Mouse (Mus musculus): ENCODE measurements around the gene Tst. TPM values are rescaled to one million over a fixed set of nuclear protein-coding genes. Genes with fewer than 3 reads are reported as not detected.

The Tst gene
- 11.1 and 12.4 TPM in 2 replicates for polyA plus RNA-seq (2012; rRNA removed)

DNA sequence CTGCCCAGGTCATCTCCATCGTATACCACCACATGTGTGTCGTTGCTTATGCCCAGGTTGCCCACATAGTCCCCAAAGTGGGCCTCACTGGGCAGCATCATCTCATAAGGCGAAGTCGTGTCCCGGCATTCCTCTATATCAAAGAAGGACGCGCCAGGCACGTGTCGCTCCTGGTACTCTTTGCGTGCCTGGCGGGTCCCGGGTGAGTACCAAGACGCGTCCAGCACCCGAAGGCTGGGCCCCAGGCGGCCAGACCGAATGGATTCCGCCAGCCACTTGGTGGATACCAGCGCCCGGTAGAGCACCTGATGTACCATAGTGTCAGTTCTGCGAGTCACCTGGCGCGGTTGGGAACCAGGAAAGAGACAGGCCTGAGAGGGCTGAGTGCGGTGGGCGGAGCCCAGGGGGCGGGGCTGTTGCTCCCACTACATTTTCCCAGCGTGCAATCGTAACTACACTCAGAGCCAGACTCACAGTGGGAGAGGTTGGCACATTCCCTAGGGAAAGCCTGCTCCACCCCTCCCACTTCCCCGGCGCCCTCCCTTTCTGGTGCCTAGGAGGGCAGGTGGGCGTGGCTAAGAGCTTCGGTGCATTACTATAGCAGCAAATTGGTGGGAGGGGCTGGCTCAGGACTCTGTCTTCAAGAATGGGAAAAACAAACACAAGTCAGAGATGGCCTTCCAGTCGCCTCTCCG is at the start of gene Tst:
Tst (minus strand) TSS at position 391 of the 695 bp plus-strand sequence.

DNA sequence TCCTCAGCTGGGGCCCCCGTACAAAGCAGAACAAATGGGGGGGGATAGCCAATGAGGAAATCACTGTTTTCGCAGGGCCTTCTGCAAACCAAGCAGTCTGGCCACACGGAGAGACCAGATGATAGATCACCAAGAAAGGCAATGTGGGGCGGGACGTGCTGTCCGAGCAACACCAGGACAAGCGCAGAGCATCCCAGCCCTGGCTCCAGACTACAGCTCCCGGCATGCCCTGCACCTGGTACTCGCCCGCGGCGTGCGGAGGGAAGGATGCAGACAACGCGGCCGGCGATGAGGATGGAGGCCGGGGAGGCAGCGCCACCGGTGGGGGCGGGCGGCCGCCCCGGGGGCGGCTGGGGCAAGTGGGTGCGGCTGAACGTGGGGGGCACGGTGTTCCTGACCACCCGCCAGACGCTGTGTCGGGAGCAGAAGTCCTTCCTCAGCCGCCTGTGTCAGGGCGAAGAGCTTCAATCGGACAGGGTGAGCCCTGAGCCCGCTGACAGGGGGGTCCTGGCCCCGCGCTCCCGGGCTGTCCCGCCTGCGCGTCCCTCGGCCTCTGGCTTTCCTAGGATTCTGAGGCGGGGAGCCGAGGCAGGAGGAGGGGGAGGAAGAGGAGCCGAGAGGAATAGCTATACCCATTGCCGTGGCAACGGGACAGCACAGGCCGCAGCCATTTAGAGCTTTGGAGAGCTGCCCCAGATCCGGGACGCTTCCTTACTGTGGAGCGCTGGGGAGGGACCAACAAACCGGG is 22.9 kb upstream of the Tst start, which contains the start of gene Kctd17:
Kctd17 (plus strand) TSS at position 174 of the 748 bp plus-strand sequence.

DNA sequence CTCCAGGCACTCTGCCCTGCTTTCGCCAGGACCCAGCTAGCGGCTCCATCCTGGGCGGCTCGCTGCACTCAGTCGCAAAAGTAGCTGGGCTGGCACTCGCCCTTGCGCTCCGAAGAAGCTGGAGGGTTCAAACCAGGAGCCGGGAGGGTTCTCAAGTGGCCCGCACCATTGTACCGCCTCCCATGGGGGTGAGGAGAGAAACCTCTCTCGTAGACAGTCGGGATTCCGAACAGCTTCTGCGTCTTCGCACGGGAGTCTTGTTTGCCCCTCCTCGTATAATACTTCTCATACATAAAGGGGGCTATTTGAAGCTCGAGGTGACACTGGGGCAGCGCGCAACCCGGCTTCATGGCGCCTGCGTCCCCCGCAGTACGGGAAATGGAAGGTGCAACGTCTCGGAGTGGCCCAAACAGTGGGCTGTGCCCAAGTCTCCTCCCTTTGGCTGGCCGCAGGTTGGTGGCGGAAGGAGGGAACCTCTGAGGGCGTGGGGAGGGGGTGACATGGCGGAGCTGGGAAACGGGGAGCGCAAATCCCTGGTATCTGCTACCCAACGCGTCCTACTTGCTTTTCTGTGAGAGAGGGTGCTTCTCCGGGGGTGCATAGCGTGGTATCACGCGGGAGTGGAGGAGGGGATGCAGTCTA is 707 bp upstream of the Tst start, which contains the start of gene Mpst:
Mpst (plus strand) TSS at position 124 of the 642 bp plus-strand sequence.

DNA sequence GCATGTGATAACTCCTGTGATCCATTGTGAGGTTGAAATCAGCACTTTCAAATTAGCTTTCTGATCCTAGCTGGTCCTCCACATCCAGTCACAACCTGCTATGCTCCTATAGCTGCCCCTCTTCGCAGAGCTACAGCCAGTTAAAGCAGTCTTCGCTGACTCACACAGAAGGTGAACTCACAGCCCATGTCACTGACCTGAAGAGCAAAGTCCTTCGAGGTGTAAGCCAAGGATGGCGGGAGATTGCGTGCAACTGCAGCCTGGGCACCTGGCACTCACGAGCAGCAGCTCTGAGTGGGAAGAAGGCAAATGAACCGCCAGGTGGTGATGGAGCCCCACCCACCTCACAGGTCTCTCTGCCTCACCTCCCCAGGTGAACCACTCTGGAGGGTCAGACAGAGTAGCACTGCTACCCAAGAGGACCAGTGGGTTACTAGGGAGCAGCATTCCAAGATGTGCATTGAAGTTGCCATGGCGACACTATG is 10.2 kb downstream of the Tst start, which contains the start of gene Tex33:
Tex33 (minus strand) TSS at position 435 of the 485 bp plus-strand sequence.

Other genes with a start within 250 kb of the Tst start
- gene Ift27, start 231.8 kb downstream of the Tst start, polyA plus RNA-seq (2012; rRNA removed) = 50.7 and 55.9 TPM in 2 replicates
- gene Pvalb, start 199.5 kb downstream of the Tst start, polyA plus RNA-seq (2012; rRNA removed) = 1.8 and 4.5 TPM in 2 replicates
- gene Ncf4, start 161.1 kb downstream of the Tst start, polyA plus RNA-seq (2012; rRNA removed) = 1.8 and 2.5 TPM in 2 replicates
- 0.61 and 0.89 TPM in 2 replicates for gene Csf2rb2, start 100.2 kb downstream of the Tst start, polyA plus RNA-seq (2012; rRNA removed)
- gene Csf2rb, start 80.2 kb downstream of the Tst start, polyA plus RNA-seq (2012; rRNA removed) = 1.2 and 1.9 TPM in 2 replicates
- gene Tex33, start 10.0 kb downstream of the Tst start, polyA plus RNA-seq (2012; rRNA removed) = 0.16 TPM in 1 of 2 replicates, not detected in the other
- gene Mpst, start 509 bp upstream of the Tst start, polyA plus RNA-seq (2012; rRNA removed) = 76.1 and 98.9 TPM in 2 replicates
- 257 and 286 TPM in 2 replicates for gene Kctd17, start 22.7 kb upstream of the Tst start, polyA plus RNA-seq (2012; rRNA removed)
- 0.22 and 0.23 TPM in 2 replicates for gene Tmprss6, start 62.7 kb upstream of the Tst start, polyA plus RNA-seq (2012; rRNA removed)
- 0.10 and 0.18 TPM in 2 replicates for gene Il2rb, start 89.4 kb upstream of the Tst start, polyA plus RNA-seq (2012; rRNA removed)
- gene C1qtnf6, start 125.5 kb upstream of the Tst start, polyA plus RNA-seq (2012; rRNA removed) = 13.6 and 27.7 TPM in 2 replicates
- 1.4 and 3.2 TPM in 2 replicates for gene Sstr3, start 138.8 kb upstream of the Tst start, polyA plus RNA-seq (2012; rRNA removed)
- 11.1 and 11.7 TPM in 2 replicates for gene Rac2, start 166.9 kb upstream of the Tst start, polyA plus RNA-seq (2012; rRNA removed)
- 6.1 and 6.3 TPM in 2 replicates for gene Cyth4, start 191.1 kb upstream of the Tst start, polyA plus RNA-seq (2012; rRNA removed)

All from central nervous system, embryonic 14 days (tissue).